Mouse (Mus musculus): ENCODE results near the gene Chst14.

DNA sequence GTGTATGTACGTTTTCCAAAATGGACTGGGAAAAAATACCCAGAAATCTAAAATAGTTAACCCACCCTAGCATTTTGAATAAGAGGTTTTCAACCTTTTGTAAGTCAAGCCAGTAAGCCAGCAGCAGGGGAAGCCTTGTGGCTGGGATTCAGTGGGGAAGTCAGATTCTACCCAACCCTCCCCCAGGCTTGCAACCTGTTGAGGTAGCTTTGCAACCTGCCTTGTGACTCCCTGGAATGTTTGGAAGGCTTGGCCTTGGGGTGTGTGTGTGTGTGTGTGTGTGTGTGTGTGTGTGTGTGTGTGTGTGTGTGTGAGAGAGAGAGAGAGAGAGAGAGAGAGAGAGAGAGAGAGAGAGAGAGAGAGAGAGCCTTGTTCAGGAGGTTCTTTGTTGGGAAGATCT, 17.1 kb upstream of the Chst14 start:
- TF ChIP-seq CTCF (IDR thresholded peaks at IDR 0.05; ENCODE audit: extremely low read depth, insufficient read depth, insufficient read length, insufficient replicate concordance), result no peak
- no peak for TF ChIP-seq POLR2A (IDR thresholded peaks at IDR 0.05; ENCODE audit: low read depth, low read length)

Data from spleen, adult 2 months (tissue).